Mouse (Mus musculus) embryonic facial prominence, embryonic 14.5 days (tissue): Measurements from ENCODE around the gene Sorcs2. TPM values are rescaled to one million over a fixed set of nuclear protein-coding genes. Genes with fewer than 3 reads are reported as not detected.
"Not testable (repeated sequence)": the region's sequence is repeated elsewhere in the genome, so short reads cannot be mapped to it uniquely, and the experiment has no call there.

Source experiments
- ATAC-seq: fragments of 200-750 bp; cut with Nextera tagmentation; 2 replicates; pipeline ENCODE4 v1.8.0; 2017; ENCODE audit warnings: low read depth, moderate number of reproducible peaks, moderate TSS enrichment
- DNase-seq: peaks from one replicate; pipeline ENCODE4 v3.0.0-alpha.2; 2015; ENCODE audit warnings: low spot score
- H3K27ac ChIP-seq: fragments of 300-500 bp; sonication (generic); replicated peaks from 2 replicates; pipeline ENCODE4 v1.5.1; 2014; ENCODE audit warnings: low read depth, mild to moderate bottlenecking, low read length, moderate library complexity
- H3K27me3 ChIP-seq: fragments of 300-500 bp; sonication (generic); replicated peaks from 2 replicates; pipeline ENCODE4 v1.6.1; 2014; ENCODE audit warnings: low read length; ENCODE audit not compliant: control insufficient read depth, insufficient read depth
- H3K36me3 ChIP-seq: fragments of 300-500 bp; sonication (generic); 2 replicates; pipeline ENCODE4 v1.6.1; 2014; ENCODE audit warnings: low read length, mixed read lengths; ENCODE audit not compliant: control insufficient read depth, insufficient read depth
- H3K4me1 ChIP-seq: fragments of 300-500 bp; sonication (generic); 2 replicates; pipeline ENCODE4 v1.6.1; 2014; ENCODE audit warnings: antibody characterized with exemption, low read length; ENCODE audit not compliant: control insufficient read depth, insufficient read depth
- H3K4me2 ChIP-seq: fragments of 300-500 bp; sonication (generic); 2 replicates; pipeline ENCODE4 v1.6.1; 2014; ENCODE audit warnings: low read depth, mild to moderate bottlenecking, low read length, moderate library complexity, mixed read lengths
- H3K4me3 ChIP-seq: fragments of 300-500 bp; sonication (generic); 2 replicates; pipeline ENCODE4 v1.5.1; 2014; ENCODE audit warnings: low read depth, mild to moderate bottlenecking, low read length
- H3K9ac ChIP-seq: fragments of 300-500 bp; sonication (generic); 2 replicates; pipeline ENCODE4 v1.6.1; 2014; ENCODE audit warnings: low read depth, mild to moderate bottlenecking, low read length, moderate library complexity, mixed read lengths
- H3K9me3 ChIP-seq: fragments of 300-500 bp; sonication (generic); 2 replicates; pipeline ENCODE4 v1.6.1; 2016; ENCODE audit warnings: low read length; ENCODE audit not compliant: control insufficient read depth
- WGBS: fragments of 180-500 bp; shearing (Covaris S2); extraction: QIAGEN DNeasy Blood & Tissue Kit; methylation state at CpG from one replicate; pipeline ENCODE4 v1.1.7; 2014; 5-methylcytosine and 5-hydroxymethylcytosine counted together
- polyA plus RNA-seq: library from polyadenylated mRNA; unstranded; fragments of >200 nt; fragmentation: Nextera tagmentation; extraction: Ambion mirVana; gene quantifications from 2 replicates; pipeline ENCODE4 v1.2.1, GENCODE M21; 2014

The Sorcs2 gene
- polyA plus RNA-seq, 1 experiment from 2014 or later, result 21.6 TPM

DNA sequence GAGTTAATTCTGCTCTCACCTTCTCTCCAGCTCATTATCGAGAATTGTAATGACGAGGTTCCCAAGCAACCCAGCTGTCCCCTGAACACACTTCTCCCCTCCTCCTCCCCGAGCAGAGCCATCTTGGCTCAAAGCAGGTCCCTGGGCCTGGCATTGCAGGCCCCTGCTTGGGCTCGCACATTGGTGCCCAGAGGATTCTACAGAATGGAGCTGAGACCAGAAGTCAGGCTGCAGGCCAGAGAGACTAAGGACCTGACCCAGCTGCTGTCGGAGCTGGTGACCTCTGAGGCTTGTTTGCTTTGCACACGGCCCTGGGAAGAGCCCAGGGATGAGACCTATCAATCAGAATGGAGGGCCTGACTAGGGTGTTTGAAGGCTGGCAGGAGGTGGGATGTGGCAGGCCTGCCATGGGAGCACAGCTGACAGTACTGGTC, 138.2 kb downstream of the Sorcs2 start:
- H3K4me1 ChIP-seq, result peaks cover 26% of the 10 kb centered on the region
- H3K9me3 ChIP-seq, result no peaks in the 10 kb centered on the region
- H3K27me3 ChIP-seq, result no peaks in the 10 kb centered on the region
- H3K4me2 ChIP-seq, result no peak overlapping the region
- ATAC-seq (no peak), DNase-seq (no peak)
- WGBS, result 39% methylated on average over 6 of the region's 6 CpGs
- H3K27ac ChIP-seq, result no peak overlapping the region
- H3K9ac ChIP-seq, result no peak overlapping the region
- H3K4me3 ChIP-seq, result no peak overlapping the region
- no peaks in the 10 kb centered on the region for H3K36me3 ChIP-seq

GRCm38 (mm10) chr5:36258387-36259181, 139.4 kb downstream of the Sorcs2 start:
- Histone ChIP-seq H3K27me3 (no peaks in the 10 kb centered on the region), H3K9ac (no peak overlapping the region), H3K9me3 (no peaks in the 10 kb centered on the region), H3K4me2 (no peak overlapping the region), H3K27ac (no peak overlapping the region), H3K36me3 (no peaks in the 10 kb centered on the region), H3K4me3 (no peak overlapping the region), H3K4me1 (peaks cover 38% of the 10 kb centered on the region)
- WGBS, result 83% methylated on average over 12 of the region's 12 CpGs
- DNase-seq, result no peak
- no peak for ATAC-seq

GRCm38 (mm10) chr5:36257008-36257407, 140.9 kb downstream of the Sorcs2 start:
- no peak for ATAC-seq
- WGBS, result 91% methylated on average over 5 of the region's 5 CpGs
- no peak overlapping the region for H3K4me3 ChIP-seq

GRCm38 (mm10) chr5:36254642-36255516, 143.1 kb downstream of the Sorcs2 start:
- ATAC-seq (peak; percentile 79), DNase-seq (peak; percentile 82)
- Histone ChIP-seq H3K4me2 (no peak overlapping the region), H3K9me3 (no peaks in the 10 kb centered on the region), H3K27me3 (no peaks in the 10 kb centered on the region), H3K4me1 (peaks cover 38% of the 10 kb centered on the region; the same call in 1 of the 2 replicates), H3K36me3 (no peaks in the 10 kb centered on the region), H3K9ac (no peak overlapping the region), H3K27ac (peak overlapping the region; percentile 72; the same call in 1 of the 2 replicates), H3K4me3 (no peak overlapping the region)
- 22% methylated on average over 18 of the region's 18 CpGs for WGBS

More at GRCm38 (mm10) chr5:36257008-36257407, 140.9 kb downstream of the Sorcs2 start:
- Histone ChIP-seq H3K36me3 (no peaks in the 10 kb centered on the region), H3K27ac (no peak overlapping the region), H3K4me1 (peaks cover 47% of the 10 kb centered on the region), H3K9ac (no peak overlapping the region), H3K27me3 (no peaks in the 10 kb centered on the region), H3K9me3 (no peaks in the 10 kb centered on the region), H3K4me2 (no peak overlapping the region)
- no peak for DNase-seq

GRCm38 (mm10) chr5:36252746-36253504, 145.0 kb downstream of the Sorcs2 start:
- WGBS, result 59% methylated on average over 17 of the region's 17 CpGs
- Histone ChIP-seq H3K27ac (peak overlapping the region; percentile 72), H3K9ac (no peak overlapping the region), H3K4me3 (no peak overlapping the region), H3K4me2 (no peak overlapping the region), H3K36me3 (no peaks in the 10 kb centered on the region), H3K9me3 (no peaks in the 10 kb centered on the region), H3K4me1 (peaks cover 36% of the 10 kb centered on the region; the same call in 1 of the 2 replicates), H3K27me3 (no peaks in the 10 kb centered on the region)
- peak; percentile 30; the same call in 1 of the 2 replicates for ATAC-seq
- peak; percentile 85 for DNase-seq

- no peaks in the 10 kb centered on the region for H3K36me3 ChIP-seq
- no peaks in the 10 kb centered on the region for H3K27me3 ChIP-seq
- no peak for ATAC-seq
- 92% methylated on average over 3 of the region's 3 CpGs for WGBS
- no peaks in the 10 kb centered on the region for H3K9me3 ChIP-seq
- H3K27ac ChIP-seq, result no peak overlapping the region
- DNase-seq, result no peak
- no peak overlapping the region for H3K4me2 ChIP-seq
- no peak overlapping the region for H3K4me3 ChIP-seq
- H3K4me1 ChIP-seq, result peaks cover 7% of the 10 kb centered on the region; the same call in 1 of the 2 replicates
- H3K9ac ChIP-seq, result no peak overlapping the region
These were observed 149.9 kb downstream of the Sorcs2 start for GRCm38 (mm10) chr5:36248022-36248421.

DNA sequence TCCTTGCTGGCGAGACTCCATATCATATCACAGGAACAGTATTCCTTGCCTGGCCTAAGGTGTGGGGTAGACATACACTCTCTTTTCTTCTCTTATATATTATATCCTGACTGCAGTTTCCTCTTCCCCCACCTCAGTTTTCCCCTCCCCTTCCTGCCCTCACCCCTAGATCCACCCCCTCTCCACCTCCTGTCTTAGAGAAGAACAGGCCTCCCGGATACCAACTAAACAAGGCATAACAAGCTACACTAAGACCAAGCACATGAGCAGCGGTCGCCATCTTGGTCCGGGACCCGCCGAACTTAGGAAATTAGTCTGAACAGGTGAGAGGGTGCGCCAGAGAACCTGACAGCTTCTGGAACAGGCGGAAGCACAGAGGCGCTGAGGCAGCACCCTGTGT, 160.4 kb downstream of the Sorcs2 start:
- H3K27me3 ChIP-seq, DNase-seq, H3K4me1 ChIP-seq, H3K9me3 ChIP-seq, H3K36me3 ChIP-seq, H3K4me2 ChIP-seq, ATAC-seq, H3K27ac ChIP-seq, H3K9ac ChIP-seq, H3K4me3 ChIP-seq: not testable (repeated sequence)
- WGBS, result 93% methylated on average over 7 of the region's 10 CpGs

GRCm38 (mm10) chr5:36230301-36230780, 167.6 kb downstream of the Sorcs2 start:
- no peak overlapping the region for H3K27ac ChIP-seq

More at GRCm38 (mm10) chr5:36230301-36230780, 167.6 kb downstream of the Sorcs2 start:
- Histone ChIP-seq H3K4me2 (no peak overlapping the region), H3K9ac (no peak overlapping the region), H3K4me3 (no peak overlapping the region), H3K36me3 (no peaks in the 10 kb centered on the region), H3K27me3 (no peaks in the 10 kb centered on the region), H3K9me3 (no peaks in the 10 kb centered on the region), H3K4me1 (peaks cover 15% of the 10 kb centered on the region; the same call in 1 of the 2 replicates)
- DNase-seq (no peak), ATAC-seq (no peak)
- WGBS, result 55% methylated on average over 9 of the region's 9 CpGs
